Mouse (Mus musculus) monocyte, adult 2 months (primary cell): ENCODE results near the gene Prok1.

ENCODE experiments used
- DNase-seq, 2 experiments: peaks; one replicate each; pipeline ENCODE4 v3.0.0; 2022; ENCODE audit warnings: low spot score in 2 of 2, low read depth in 1 of 2

Prok1 gene

GRCm38 (mm10) chr3:107239607-107240006, at the start of gene Prok1:
Gene Prok1 (minus strand): TSS chr3:107239707.
- DNase-seq: no peak

- no peak for DNase-seq
Measured at GRCm38 (mm10) chr3:107287346-107287745, 47.8 kb upstream of the Prok1 start.

- no peak for DNase-seq
Measured at GRCm38 (mm10) chr3:107286123-107286522, 46.6 kb upstream of the Prok1 start.

DNA sequence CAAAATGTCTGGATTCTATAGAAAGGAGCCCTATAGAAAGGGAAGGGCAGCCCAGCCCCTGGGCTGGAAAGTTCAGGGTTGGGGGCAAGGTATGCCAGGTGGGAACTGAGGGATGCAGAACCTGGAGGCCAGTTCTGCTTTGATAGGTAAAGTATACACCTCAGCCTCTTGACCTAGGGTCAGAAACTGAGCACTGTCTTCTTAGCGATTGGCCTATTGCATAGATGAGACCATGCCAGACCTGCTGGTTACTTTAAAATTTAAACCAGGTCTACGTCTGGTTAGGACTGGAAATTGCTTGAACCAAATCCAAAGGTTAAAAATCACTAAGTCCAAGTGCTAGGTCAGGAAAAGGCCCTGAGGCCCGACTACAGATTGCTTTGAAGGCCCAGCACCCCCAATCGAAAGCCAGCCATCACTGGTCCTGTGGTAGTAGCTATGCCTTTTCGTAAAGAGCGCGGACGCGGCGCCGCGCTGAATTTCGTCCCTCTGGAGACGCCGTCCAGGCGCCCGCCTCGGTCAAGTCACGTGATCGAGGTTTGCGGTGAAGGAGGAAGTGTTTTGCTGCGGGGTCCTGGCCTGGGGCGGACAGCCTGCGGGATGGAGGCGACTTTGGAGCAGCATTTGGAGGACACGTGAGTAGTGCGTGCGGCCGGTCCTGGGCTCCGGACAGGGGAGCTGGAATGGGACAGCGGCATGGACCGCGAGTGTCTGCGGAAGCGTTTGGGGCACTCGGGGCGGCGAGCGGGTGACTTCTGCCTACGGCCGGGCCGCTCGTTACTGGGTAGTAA, 39.2 kb upstream of the Prok1 start, which contains the start of gene Lamtor5:
Gene Lamtor5, plus strand, starts transcription at position 380 of the 791 bp plus-strand sequence.
- DNase-seq: peak; percentile 61 to 79

GRCm38 (mm10) chr3:107276626-107277025, 37.1 kb upstream of the Prok1 start:
- no peak for DNase-seq

GRCm38 (mm10) chr3:107275996-107276395, 36.5 kb upstream of the Prok1 start:
- DNase-seq: no peak

- no peak for DNase-seq
Measured at GRCm38 (mm10) chr3:107275351-107275750, 35.8 kb upstream of the Prok1 start.

DNA sequence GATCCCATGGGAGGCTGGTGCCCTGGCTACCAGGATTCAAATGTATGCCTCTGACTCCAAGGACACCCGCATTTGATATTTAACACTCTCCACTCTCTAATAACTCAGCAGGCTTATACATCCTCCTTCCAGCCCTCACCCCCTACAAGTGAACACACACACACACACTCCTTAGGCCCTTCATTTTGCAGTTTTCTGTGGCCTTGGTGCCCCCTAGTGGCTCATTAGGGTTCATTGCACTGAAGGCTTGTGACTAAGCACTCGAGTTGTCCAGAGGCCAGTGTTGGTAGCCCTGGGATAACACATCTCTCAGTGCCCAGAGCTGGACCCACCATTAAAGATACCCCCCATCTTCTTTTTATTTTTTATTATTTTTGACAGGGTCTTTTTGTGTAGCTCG, 34.3 kb upstream of the Prok1 start:
- DNase-seq: peak in 1 of 2 experiments; percentile 15

DNA sequence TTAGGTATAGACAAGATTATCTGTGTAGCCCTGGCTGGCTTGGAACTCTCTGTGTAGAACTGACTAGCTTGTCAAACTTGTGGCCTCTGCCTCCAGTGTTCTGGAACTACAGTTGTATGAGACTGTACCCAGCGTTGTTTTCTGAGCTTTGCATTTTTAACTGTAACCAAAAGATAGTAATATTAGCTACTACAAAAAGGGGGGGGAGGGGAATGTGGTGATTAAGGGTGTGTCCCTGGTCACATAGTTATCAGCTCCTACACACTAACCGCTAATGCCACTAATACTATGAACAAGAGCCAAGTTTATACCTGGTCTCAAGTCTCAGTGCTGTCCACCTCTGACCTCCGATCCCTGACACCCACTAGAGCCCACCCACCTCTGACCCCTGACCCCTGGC, 32.9 kb upstream of the Prok1 start:
- DNase-seq: no peak

DNA sequence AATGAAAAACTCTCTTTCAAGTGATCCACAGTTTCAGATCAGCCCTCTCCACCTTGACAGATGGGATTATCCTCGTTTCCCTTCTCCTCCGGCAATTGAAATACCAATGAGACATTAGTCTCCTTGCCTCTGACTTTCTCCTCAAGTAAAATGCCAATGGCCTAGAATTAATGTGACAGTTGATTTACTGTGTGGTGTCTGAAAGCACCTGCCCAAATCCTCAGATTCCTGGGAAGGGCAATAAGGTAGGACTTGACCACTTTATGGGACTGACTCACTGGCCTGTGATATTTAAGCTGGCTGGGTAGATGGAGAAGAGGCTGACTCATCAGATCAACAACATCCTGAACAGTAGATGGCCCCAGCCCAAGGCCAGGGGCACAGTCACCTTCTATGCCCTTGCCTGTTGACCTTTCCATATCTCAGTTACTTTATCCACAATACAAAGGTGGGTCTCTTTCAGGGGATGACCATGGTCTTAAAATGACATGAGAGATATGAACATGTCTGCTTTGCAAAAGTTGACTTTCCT, 27.4 kb upstream of the Prok1 start:
- no peak for DNase-seq

DNA sequence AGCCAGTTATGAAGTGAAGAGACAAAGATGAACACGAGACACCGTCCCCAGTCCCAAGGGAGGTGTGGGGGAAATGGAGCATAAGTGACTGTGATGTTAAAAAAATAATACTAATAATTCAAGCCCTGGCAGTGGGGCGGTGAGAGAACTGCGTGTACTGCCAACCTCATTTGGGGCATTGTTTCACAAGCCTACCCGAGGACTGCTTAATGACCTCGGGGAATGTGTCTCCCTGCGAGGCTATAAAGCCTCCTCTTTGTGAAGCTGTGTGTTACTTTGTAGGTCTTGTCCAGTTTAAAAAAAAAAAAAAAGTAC, 22.3 kb upstream of the Prok1 start:
- DNase-seq: no peak

- no peak for DNase-seq
Measured at GRCm38 (mm10) chr3:107260956-107261850, 21.7 kb upstream of the Prok1 start.

DNA sequence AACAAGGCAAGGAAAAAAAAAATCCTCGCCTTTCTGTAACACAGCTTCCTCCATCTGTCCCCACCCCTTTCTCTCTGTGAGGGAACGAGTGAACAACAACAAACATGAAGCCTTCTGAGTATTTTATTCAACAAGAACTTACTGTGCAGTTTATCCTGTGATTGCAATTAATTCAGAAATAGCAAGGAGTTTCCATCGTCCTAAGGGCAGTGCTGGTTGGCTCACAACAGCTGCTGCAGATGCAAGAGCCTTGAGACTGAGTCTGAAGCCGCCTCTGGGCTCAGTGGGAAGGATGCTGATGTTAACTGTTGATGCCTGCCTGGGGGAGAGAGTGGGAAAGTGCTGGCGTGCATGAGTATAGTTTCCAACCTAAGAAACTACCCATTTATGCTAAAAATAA, 18.4 kb upstream of the Prok1 start:
- no peak for DNase-seq

DNA sequence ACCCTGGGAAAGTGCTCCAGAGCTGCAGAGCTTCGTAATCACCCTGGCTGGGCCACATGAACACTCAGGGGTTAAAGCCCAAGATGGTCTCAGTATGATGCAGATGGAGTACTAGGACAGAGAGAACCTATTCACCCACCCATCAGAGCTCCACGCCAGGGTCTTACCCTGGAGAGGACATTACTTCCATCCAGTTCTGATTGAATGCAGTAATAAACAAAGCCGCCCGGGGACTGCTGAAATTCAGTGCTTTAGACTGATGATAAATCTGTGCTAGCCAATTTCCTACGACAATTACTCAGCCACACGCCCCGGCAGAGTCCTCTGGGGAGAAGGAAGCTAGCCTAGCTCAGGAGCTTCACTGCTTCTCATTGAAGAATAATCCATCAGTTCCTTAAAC, 17.2 kb upstream of the Prok1 start:
- no peak for DNase-seq

DNA sequence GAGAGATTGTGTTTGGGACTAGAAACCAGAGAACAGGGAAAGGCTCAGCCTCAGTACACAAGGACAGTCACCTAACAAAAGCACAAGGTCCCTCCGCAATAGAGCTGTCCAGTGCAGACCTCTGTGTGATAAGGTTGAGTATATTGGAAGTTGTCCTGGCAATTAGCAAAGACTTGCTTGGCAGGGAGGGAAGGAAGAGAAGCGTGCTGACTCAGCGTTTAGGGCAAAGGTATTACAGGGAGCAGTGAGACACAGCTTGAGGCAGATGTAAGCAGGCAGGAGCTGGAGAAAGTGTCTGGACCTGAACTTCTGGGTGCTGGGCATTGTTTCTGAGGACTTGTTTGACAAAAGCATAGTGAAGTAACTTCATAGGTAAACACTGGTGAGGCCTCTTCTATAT, 16.5 kb upstream of the Prok1 start:
- DNase-seq: no peak

DNA sequence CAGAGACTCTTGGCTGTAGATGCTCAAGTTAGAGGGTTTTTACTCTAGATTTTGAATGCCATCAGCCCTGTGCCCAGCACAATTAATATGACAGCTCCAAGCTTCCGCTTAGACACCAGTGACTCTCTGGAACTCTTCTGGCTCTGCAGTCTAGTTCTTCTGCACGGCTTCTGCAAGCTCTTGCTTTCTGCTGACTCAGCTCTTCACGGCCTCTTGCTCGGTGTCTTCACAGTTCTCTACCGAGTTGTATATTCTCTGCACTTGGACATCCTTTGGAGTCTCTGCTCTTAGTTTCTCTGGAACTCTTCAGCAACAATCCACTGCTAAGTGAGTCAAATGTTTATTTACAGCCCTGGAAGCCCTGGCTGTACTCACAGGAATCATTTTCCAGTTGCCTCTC, 14.4 kb upstream of the Prok1 start:
- DNase-seq: no peak

GRCm38 (mm10) chr3:107252035-107252434, 12.5 kb upstream of the Prok1 start:
- no peak for DNase-seq

- DNase-seq: no peak
Measured at GRCm38 (mm10) chr3:107250320-107250719, 10.8 kb upstream of the Prok1 start.

- no peak for DNase-seq
Measured at GRCm38 (mm10) chr3:107249042-107249441, 9.5 kb upstream of the Prok1 start.

DNA sequence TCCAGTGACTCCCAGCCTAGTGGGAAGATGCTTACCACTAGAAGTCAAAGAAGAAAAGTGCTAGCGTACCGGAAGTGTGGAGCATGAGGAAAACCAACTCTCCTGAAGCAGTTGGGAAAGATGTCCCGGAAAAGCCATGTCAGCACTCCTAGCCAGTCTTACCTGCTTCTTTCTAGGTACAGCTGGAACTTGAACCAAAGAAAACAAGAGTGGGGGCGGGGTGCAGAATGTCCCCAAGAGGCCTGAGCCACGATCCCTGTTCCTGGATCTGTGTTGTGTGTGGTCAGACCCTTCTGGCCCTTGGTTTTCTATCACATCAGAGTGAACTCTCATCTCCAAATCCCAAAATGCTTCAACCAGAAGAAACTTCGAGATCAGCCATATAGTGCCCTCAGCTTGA, 7.4 kb upstream of the Prok1 start:
- DNase-seq: no peak

- DNase-seq: no peak
Measured at GRCm38 (mm10) chr3:107241389-107242094, 2.0 kb upstream of the Prok1 start.
